Mouse (Mus musculus) forebrain, embryonic 15.5 days (tissue): Measurements from ENCODE around the gene Gfod2. TPM values are rescaled to one million over a fixed set of nuclear protein-coding genes. Genes with fewer than 3 reads are reported as not detected.
A peak's percentile ranks its signal among the peaks of the same experiment; 100 is the strongest.

ENCODE experiments used
- ATAC-seq: fragments of 200-750 bp; cut with Nextera tagmentation; replicated peaks from 2 replicates; pipeline ENCODE4 v1.8.0; 2017; ENCODE audit warnings: mild to moderate bottlenecking, moderate TSS enrichment, moderate library complexity
- H3K27ac ChIP-seq: fragments of 300-500 bp; sonication (generic); replicated peaks from 2 replicates; pipeline ENCODE4 v1.5.1; 2015; ENCODE audit warnings: mild to moderate bottlenecking, inconsistent platforms
- H3K27me3 ChIP-seq: fragments of 300-500 bp; sonication (generic); 2 replicates; pipeline ENCODE4 v1.6.1; 2015; ENCODE audit warnings: inconsistent platforms
- H3K36me3 ChIP-seq: fragments of 300-500 bp; sonication (generic); 2 replicates; pipeline ENCODE4 v1.6.1; 2015; ENCODE audit warnings: mild to moderate bottlenecking, inconsistent platforms
- H3K4me1 ChIP-seq: fragments of 300-500 bp; sonication (generic); 2 replicates; pipeline ENCODE4 v1.6.1; 2015; ENCODE audit warnings: inconsistent platforms
- H3K4me2 ChIP-seq: fragments of 300-500 bp; sonication (generic); replicated peaks from 2 replicates; pipeline ENCODE4 v1.6.1; 2015; ENCODE audit warnings: mild to moderate bottlenecking, inconsistent platforms
- H3K4me3 ChIP-seq: fragments of 300-500 bp; sonication (generic); 2 replicates; pipeline ENCODE4 v1.5.1; 2015; ENCODE audit warnings: mild to moderate bottlenecking, inconsistent platforms
- H3K9ac ChIP-seq: fragments of 300-500 bp; sonication (generic); replicated peaks from 2 replicates; pipeline ENCODE4 v1.6.1; 2015; ENCODE audit warnings: mild to moderate bottlenecking, inconsistent platforms
- H3K9me3 ChIP-seq: fragments of 300-500 bp; sonication (generic); 2 replicates; pipeline ENCODE4 v1.6.1; 2016; ENCODE audit warnings: inconsistent platforms
- WGBS: fragments of 180-500 bp; shearing (Covaris S2); methylation state at CpG from one replicate; pipeline ENCODE4 v1.1.7; 2015; ENCODE audit warnings: mixed read lengths; 5-methylcytosine and 5-hydroxymethylcytosine counted together
- polyA plus RNA-seq: library from polyadenylated mRNA; unstranded; fragments of >200 nt; fragmentation: Nextera tagmentation; extraction: Ambion mirVana; gene quantifications from 2 replicates; pipeline ENCODE4 v1.2.1, GENCODE M21; 2015

The Gfod2 gene
- polyA plus RNA-seq, 1 experiment from 2014 or later, result 84.5 TPM

DNA sequence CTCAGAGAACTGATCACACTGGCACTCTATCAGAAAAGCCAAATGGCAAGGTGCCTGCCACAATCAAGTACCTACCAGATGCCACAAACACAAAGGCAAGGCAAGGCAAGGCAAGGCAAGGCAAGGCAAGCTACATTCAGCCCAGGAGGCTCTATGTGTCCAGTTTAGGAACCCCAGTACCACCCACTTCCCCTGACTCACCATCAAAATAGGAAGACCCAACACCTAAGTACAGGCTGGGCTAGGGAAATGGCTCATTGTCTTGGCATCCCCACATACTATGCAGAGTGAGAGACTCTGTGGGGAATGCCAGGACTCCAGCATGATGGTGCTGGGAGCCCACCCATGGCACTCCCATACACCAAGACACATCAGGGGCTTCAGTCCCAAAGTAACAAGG lies 31.2 kb upstream of the Gfod2 start:
- Histone ChIP-seq H3K36me3 (peaks cover 9% of the 10 kb centered on the region), H3K4me3 (no peak overlapping the region), H3K27me3 (no peaks in the 10 kb centered on the region), H3K9ac (no peak overlapping the region), H3K27ac (no peak overlapping the region), H3K4me1 (no peaks in the 10 kb centered on the region), H3K4me2 (no peak overlapping the region), H3K9me3 (no peaks in the 10 kb centered on the region)
- ATAC-seq, result no peak

DNA sequence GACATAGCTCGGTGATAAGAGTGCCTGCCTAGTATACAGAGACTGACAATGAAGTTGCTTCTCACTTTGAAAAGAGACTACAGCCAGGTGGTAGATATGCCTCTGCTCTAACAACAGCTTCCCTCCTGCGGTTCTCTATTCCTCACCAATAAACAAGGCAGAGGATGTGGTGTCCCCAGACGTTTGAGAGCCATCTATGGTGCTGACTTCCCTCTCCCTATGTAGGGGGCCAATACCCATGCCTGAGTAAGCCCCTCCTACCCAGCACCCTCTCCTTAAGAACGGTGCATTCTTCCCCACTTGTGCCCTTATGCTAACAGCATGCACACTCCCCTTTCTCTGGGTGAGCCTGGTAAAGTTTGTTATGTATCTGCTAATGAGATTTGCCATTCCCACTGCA lies 30.5 kb upstream of the Gfod2 start:
- peaks cover 10% of the 10 kb centered on the region for H3K36me3 ChIP-seq
- WGBS, result 67% methylated on average over 4 of the region's 4 CpGs
- H3K4me1 ChIP-seq, result no peaks in the 10 kb centered on the region
- H3K27me3 ChIP-seq, result no peaks in the 10 kb centered on the region
- H3K9ac ChIP-seq, result no peak overlapping the region
- no peak for ATAC-seq
- no peaks in the 10 kb centered on the region for H3K9me3 ChIP-seq
- no peak overlapping the region for H3K4me3 ChIP-seq
- no peak overlapping the region for H3K4me2 ChIP-seq
- no peak overlapping the region for H3K27ac ChIP-seq

DNA sequence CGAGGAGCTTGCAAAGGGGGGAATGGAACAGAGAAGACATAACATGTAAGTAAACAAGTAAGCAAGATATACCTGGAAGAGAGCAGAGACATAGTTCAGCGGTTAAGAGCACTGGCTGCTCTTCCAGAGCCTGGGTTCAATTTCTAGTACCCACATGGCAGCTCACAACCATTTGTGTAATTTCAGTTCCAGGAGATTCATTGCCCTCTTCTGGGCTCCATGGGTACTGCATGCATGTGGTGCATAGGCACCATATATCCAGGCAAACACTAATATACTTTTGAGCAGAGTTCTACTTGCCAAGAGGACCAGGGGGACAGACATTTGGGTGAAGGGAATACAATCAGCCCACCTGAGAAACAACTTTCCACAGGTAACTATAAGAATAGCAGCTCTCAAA lies 29.8 kb upstream of the Gfod2 start:
- no peaks in the 10 kb centered on the region for H3K27me3 ChIP-seq
- H3K4me1 ChIP-seq, result no peaks in the 10 kb centered on the region
- H3K9me3 ChIP-seq, result no peaks in the 10 kb centered on the region
- H3K36me3 ChIP-seq, result peaks cover 14% of the 10 kb centered on the region
- no peak overlapping the region for H3K4me3 ChIP-seq
- no peak overlapping the region for H3K27ac ChIP-seq
- no peak for ATAC-seq
- WGBS, result 100% methylated on average over 2 of the region's 2 CpGs
- no peak overlapping the region for H3K4me2 ChIP-seq
- H3K9ac ChIP-seq, result no peak overlapping the region

DNA sequence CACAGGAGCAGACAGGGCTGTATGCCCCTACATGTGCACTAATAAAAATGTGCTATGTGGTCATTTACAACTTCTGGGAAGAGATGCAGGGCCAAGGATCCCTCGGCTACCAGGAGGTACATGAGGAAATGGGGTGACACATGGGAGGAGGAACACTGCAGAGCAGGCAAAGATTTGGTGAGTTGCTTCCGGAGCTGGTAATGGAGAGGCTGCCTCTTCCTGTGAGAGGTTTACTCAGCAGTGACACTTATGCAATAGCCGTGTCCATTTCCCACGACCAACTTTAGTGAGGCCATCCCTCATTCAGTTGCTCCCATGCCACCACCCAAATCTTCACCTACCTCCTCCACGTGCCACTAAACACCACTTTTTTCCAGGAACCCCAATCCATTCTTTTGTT lies 21.8 kb upstream of the Gfod2 start:
- H3K36me3 ChIP-seq, result peaks cover 48% of the 10 kb centered on the region
- no peak overlapping the region for H3K4me2 ChIP-seq
- ATAC-seq, result no peak
- H3K4me1 ChIP-seq, result no peaks in the 10 kb centered on the region
- H3K9ac ChIP-seq, result no peak overlapping the region
- no peak overlapping the region for H3K4me3 ChIP-seq
- WGBS, result 93% methylated on average over 5 of the region's 5 CpGs
- H3K9me3 ChIP-seq, result no peaks in the 10 kb centered on the region
- no peak overlapping the region for H3K27ac ChIP-seq
- H3K27me3 ChIP-seq, result no peaks in the 10 kb centered on the region

DNA sequence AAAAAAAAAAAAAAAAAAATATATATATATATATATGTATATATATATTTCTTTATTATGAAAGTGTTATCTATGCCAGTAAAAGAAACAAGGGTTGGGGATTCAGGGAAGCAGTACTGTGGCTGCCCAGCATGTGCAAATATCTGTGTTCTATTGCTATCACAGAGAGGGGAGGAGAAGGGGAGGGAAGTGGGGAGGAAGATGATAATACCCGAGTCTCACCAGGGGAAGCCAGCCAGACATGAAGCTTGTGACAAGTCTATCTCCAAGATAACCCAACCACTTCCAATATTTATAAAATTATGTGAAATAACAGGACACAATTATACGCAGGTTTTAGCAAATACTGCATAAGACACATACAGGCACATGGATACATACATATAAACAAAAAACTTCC lies 19.4 kb upstream of the Gfod2 start:
- WGBS, result 97% methylated on average over 2 of the region's 2 CpGs

DNA sequence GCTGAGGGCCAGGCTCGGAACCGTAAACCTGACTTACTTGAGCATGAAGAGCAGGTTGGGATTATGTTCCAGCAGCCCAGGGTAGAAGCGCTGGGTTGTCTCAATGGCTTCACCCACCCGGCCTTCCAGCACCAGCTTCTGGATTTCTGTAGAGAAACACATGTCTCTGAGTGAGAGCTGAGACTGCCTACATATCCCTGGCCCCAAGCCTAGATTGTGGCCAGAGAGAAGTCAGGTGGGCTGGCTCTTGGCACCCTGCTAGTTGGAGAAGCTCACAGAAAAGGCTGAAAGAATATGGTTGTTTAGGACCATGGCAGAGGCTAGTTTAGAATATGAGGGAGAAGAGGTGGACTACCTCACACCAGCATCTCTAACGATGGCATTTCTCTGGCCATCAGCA lies 16.0 kb upstream of the Gfod2 start:
- WGBS, result 97% methylated on average over 5 of the region's 5 CpGs
- H3K27me3 ChIP-seq, result no peaks in the 10 kb centered on the region
- H3K9ac ChIP-seq, result no peak overlapping the region
- no peak overlapping the region for H3K27ac ChIP-seq
- no peaks in the 10 kb centered on the region for H3K4me1 ChIP-seq
- H3K4me3 ChIP-seq, result no peak overlapping the region
- no peak overlapping the region for H3K4me2 ChIP-seq
- peaks cover 85% of the 10 kb centered on the region for H3K36me3 ChIP-seq
- H3K9me3 ChIP-seq, result no peaks in the 10 kb centered on the region
- ATAC-seq, result no peak

More for the DNA sequence above, 19.4 kb upstream of the Gfod2 start:
- no peak for ATAC-seq
- Histone ChIP-seq H3K4me3 (no peak overlapping the region), H3K9ac (no peak overlapping the region), H3K9me3 (no peaks in the 10 kb centered on the region), H3K27ac (no peak overlapping the region), H3K4me1 (no peaks in the 10 kb centered on the region), H3K27me3 (no peaks in the 10 kb centered on the region), H3K36me3 (peaks cover 64% of the 10 kb centered on the region), H3K4me2 (no peak overlapping the region)

DNA sequence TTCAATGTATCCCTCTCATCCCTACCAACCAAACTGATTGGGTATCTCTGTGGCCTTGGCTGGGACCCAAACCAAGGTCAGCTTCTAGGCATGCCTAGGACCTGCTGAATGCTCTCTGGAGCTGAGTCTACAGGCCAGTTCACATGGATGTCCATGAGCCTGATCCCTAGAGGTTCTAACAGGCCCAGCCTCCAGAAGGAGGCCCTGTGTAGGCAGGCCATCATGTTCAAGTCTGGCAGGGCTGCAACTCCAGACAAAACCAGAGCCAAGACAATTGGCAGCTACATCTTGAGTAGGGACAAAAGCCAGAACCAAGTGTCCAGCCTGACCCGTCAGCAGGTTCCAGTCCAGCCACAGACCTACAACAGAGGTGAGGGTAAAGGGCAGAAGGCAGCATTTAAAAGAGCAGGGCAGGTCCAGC lies 15.0 kb upstream of the Gfod2 start:
- peaks cover 87% of the 10 kb centered on the region for H3K36me3 ChIP-seq
- H3K27me3 ChIP-seq, result no peaks in the 10 kb centered on the region
- H3K4me3 ChIP-seq, result no peak overlapping the region
- no peak overlapping the region for H3K4me2 ChIP-seq
- ATAC-seq, result no peak
- H3K9ac ChIP-seq, result no peak overlapping the region
- 97% methylated on average over 1 of the region's 1 CpGs for WGBS
- H3K27ac ChIP-seq, result no peak overlapping the region
- H3K9me3 ChIP-seq, result no peaks in the 10 kb centered on the region
- no peaks in the 10 kb centered on the region for H3K4me1 ChIP-seq

DNA sequence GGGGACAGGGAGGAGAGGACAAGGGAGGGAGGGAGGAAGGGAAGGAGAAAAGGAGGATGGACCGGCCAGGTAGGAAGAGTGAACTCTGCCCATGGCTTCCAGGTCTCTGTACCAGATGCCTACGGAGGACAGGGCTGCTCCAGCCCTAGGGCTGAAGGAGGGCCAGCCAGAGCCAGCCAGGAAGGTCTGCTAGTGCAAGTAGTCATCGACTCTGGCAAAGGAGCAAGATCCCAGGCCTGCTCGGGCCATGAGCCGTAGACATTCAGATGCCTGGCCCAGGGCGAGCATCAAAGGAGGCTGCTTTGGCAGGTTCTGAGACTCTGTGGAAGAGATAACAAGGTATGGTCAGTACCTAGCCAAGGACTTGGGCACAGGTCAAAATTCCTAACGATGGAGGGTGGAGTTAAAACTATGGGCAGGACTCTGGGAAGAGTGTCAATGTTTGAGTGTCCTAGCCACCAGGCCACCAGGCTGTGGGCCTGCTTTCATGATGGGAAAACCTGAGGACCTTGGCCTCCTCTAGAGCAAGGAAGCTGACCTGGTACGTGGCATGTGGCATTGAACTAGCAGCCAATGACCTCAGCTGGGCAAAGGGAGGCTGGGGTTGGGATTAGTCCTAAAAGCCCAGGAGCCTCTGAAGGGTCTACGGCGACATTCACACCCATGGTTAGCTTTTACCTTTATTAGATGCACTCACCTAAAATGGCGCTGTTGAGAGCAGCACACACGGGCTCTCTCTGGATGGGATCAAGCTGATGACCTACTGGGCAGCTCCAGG lies 13.1 kb upstream of the Gfod2 start:
- no peak for ATAC-seq
- peaks cover 80% of the 10 kb centered on the region for H3K36me3 ChIP-seq
- 95% methylated on average over 12 of the region's 12 CpGs for WGBS

DNA sequence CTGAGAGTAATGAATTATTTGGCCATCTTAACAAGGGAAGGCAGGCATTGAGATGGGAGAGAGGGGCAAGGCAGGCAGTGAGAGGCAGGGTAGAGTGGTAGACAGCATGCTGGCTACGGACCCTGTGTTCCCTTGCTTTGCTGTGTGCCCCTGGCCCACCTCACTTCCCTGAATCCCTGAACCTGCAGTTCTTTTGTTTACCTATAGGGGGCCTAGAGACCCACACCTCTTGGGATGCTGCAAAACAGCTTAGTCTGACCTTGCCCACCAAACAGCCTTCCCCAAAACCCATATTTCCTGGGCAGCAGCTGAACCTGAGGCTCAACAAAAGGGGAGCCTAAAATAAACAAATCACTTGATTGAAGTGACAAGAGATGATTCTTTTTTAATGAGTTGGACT lies 12.1 kb upstream of the Gfod2 start:
- H3K9ac ChIP-seq, result no peak overlapping the region
- no peaks in the 10 kb centered on the region for H3K9me3 ChIP-seq
- no peak overlapping the region for H3K27ac ChIP-seq
- no peak overlapping the region for H3K4me2 ChIP-seq
- H3K27me3 ChIP-seq, result no peaks in the 10 kb centered on the region
- ATAC-seq, result 0 out of 2 replicates have a peak, but pooled peaks have one; percentile 23
- no peak overlapping the region for H3K4me3 ChIP-seq
- H3K4me1 ChIP-seq, result no peaks in the 10 kb centered on the region
- WGBS, result 93% methylated on average over 1 of the region's 1 CpGs
- H3K36me3 ChIP-seq, result peaks cover 71% of the 10 kb centered on the region

More for the DNA sequence above, 13.1 kb upstream of the Gfod2 start:
- H3K4me2 ChIP-seq, result no peak overlapping the region
- no peak overlapping the region for H3K4me3 ChIP-seq
- H3K9ac ChIP-seq, result no peak overlapping the region
- H3K4me1 ChIP-seq, result no peaks in the 10 kb centered on the region
- H3K9me3 ChIP-seq, result no peaks in the 10 kb centered on the region
- no peak overlapping the region for H3K27ac ChIP-seq
- no peaks in the 10 kb centered on the region for H3K27me3 ChIP-seq

DNA sequence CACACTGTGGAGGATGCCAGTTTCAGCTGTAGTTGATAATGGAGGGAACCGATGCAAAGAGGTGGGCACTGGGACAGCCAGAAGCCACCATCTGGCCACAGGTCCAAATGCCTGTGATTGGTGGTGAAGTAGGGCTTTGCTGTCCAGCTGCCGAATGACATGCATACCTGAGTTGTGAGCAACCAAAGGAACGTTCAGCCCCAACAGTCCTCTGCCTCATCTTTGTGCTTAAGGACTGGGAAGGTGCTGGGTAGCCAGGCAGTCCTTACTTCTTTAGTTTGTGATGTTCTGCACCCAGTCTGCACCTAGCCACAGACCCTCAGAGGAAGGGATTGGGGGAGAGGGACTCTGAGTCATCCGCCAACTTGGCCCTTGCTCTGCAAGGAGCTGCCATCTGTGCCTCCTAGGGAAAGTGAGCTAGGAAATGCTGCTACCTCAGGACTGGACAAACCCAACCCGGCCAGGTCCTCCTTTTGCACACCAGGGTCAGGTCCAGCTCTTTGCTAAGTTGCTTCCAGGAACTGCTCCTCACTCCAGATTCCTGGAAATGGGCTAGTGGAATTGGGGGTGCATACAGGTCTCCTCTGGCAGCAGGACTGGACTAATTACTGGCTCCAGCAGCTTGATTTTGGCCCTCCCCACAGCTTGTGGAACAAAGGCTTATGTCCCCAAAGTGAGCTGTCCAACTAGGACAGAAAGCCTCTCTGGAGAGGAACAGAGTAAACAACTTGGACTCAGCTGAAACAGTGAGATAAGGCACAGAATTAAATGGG lies 10.2 kb upstream of the Gfod2 start:
- 94% methylated on average over 5 of the region's 5 CpGs for WGBS
- no peaks in the 10 kb centered on the region for H3K9me3 ChIP-seq

DNA sequence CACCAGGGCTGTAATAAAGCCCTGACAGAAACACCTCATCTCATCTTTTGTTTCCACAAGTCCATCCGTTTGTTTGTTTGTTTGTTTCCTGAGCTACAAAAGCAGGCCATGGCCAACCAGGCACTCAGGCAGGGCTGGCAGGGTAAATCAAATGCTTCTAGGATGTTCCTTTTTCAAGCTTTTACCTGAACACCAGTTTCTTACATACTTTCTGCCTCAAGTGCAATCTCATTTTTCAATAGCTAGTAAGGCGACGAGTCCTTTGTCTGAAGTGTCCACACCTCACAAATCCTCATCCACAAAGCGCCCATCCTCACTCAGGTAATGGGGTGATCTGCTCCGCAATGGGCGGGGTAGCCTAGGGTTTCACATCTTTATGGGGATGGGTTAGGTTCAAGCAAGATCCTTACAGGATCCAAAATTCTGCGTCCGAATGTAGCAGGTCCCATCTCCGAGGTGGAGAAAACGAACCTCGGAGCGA lies 628 bp downstream of the Gfod2 start:
- H3K27me3 ChIP-seq, result no peaks in the 10 kb centered on the region
- H3K4me2 ChIP-seq, result peak overlapping the region; percentile 61
- no peaks in the 10 kb centered on the region for H3K9me3 ChIP-seq
- H3K9ac ChIP-seq, result peak overlapping the region; percentile 87
- peaks cover 29% of the 10 kb centered on the region for H3K4me1 ChIP-seq
- H3K36me3 ChIP-seq, result no peaks in the 10 kb centered on the region; the same call in 1 of the 2 replicates
- peak; percentile 62 for ATAC-seq
- H3K4me3 ChIP-seq, result peak overlapping the region; percentile 92
- WGBS, result 1% methylated on average over 12 of the region's 12 CpGs
- H3K27ac ChIP-seq, result peak overlapping the region; percentile 93

More for the DNA sequence above, 10.2 kb upstream of the Gfod2 start:
- no peak overlapping the region for H3K9ac ChIP-seq
- peaks cover 54% of the 10 kb centered on the region for H3K36me3 ChIP-seq
- H3K4me2 ChIP-seq, result no peak overlapping the region
- no peak overlapping the region for H3K4me3 ChIP-seq
- H3K27me3 ChIP-seq, result no peaks in the 10 kb centered on the region
- ATAC-seq, result no peak
- no peak overlapping the region for H3K27ac ChIP-seq
- no peaks in the 10 kb centered on the region for H3K4me1 ChIP-seq

DNA sequence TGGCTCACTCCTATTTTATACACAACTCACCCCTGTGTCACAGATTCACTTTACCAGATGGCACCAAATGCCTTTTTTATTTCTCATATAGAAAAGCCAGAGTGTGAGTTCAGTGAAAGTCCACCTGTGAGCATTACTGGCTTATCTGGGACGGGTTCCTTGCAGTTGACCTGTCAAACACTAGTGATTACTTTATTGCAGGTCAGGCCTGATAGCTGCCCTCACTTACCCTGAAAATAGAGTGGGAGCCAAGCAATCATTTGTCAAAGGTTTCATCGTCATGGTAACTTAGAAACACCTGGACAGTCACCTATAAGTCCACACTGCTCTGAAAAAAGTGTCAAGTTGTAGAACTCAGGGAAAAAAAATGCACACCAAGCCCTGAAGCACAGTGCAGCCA lies 3.8 kb downstream of the Gfod2 start:
- ATAC-seq, result no peak
- Histone ChIP-seq H3K4me3 (no peak overlapping the region), H3K4me1 (peaks cover 56% of the 10 kb centered on the region), H3K27ac (no peak overlapping the region), H3K27me3 (no peaks in the 10 kb centered on the region), H3K9ac (no peak overlapping the region), H3K36me3 (no peaks in the 10 kb centered on the region; the same call in 1 of the 2 replicates), H3K9me3 (no peaks in the 10 kb centered on the region), H3K4me2 (no peak overlapping the region)
- 90% methylated on average over 2 of the region's 2 CpGs for WGBS
